Mouse (Mus musculus) liver, embryonic 14.5 days (tissue): Measurements from ENCODE around the gene Sp100.
"Not testable (repeated sequence)": the region's sequence is repeated elsewhere in the genome, so short reads cannot be mapped to it uniquely, and the experiment has no call there.

Experiments used
- CTCF ChIP-seq: IDR thresholded peaks from 2 replicates; pipeline ENCODE4 v1.5.1; 2016; ENCODE audit warnings: antibody characterized with exemption, low read depth, control low read depth
- EP300 ChIP-seq: IDR thresholded peaks from 2 replicates; pipeline ENCODE4 v1.6.1; 2016; ENCODE audit warnings: antibody characterized with exemption, low read depth

DNA sequence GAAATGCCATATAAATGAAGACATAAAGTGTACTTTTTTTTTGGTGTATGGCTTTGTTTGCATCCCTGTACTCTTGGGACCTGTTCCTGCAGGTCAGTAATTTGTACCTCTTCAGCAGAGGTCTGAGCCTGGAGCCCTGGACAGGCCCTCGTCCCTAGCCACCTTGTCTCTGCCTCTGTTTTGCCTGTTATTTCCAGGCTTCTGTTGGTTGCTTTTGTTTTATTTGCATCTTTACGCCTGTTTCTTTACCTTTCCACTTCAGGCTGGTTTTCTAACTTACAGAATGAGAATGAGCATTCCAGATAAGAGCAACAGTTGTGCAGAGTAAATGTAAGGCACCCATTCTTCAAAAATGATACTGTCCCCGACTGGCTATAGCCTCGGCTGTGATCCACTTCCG lies 49.7 kb upstream of the Sp100 start, which contains the start of gene Sp140:
- not testable (repeated sequence) for TF ChIP-seq EP300, CTCF
